Mouse (Mus musculus) liver, embryonic 14.5 days (tissue): ENCODE results near the gene Optn. TPM values are rescaled to one million over a fixed set of nuclear protein-coding genes. Genes with fewer than 3 reads are reported as not detected.
A peak's percentile ranks its signal among the peaks of the same experiment; 100 is the strongest.

Source experiments
- ATAC-seq: fragments of 200-750 bp; cut with Nextera tagmentation; 2 replicates; pipeline ENCODE4 v1.8.0; 2017; ENCODE audit warnings: moderate number of reproducible peaks, mild to moderate bottlenecking, moderate library complexity; ENCODE audit not compliant: insufficient read depth
- DNase-seq, 3 experiments: peaks; one replicate each; pipeline ENCODE4 v3.0.0-alpha.2; 2012 to 2013; ENCODE audit warnings: low read depth in 3 of 3, low spot score in 3 of 3
- H3K27ac ChIP-seq: fragments of 300-500 bp; sonication (generic); 2 replicates; pipeline ENCODE4 v1.5.1; 2014; ENCODE audit warnings: moderate library complexity, mild to moderate bottlenecking, control low read depth, inconsistent platforms
- H3K27me3 ChIP-seq: fragments of 300-500 bp; sonication (generic); 2 replicates; pipeline ENCODE4 v1.6.1; 2014; ENCODE audit warnings: mild to moderate bottlenecking, low read length, moderate library complexity; ENCODE audit not compliant: control insufficient read depth, insufficient read depth
- H3K36me3 ChIP-seq: fragments of 300-500 bp; sonication (generic); replicated peaks from 2 replicates; pipeline ENCODE4 v1.6.1; 2014; ENCODE audit warnings: low read depth; ENCODE audit not compliant: control insufficient read depth, insufficient read depth
- H3K4me1 ChIP-seq, 2 experiments: fragments of 200-500 bp in 1 of 2; fragments of 300-500 bp in 1 of 2; sonication (generic) in 1 of 2; replicated peaks; 2 replicates each; pipeline ENCODE4 v1.6.1; 2012 to 2014; ENCODE audit warnings: antibody characterized with exemption in 1 of 2, inconsistent platforms in 1 of 2, low read length in 1 of 2; ENCODE audit not compliant: control insufficient read depth in 2 of 2, insufficient read depth in 2 of 2
- H3K4me2 ChIP-seq: fragments of 300-500 bp; sonication (generic); 2 replicates; pipeline ENCODE4 v1.6.1; 2014; ENCODE audit warnings: low read depth, mild to moderate bottlenecking, control low read depth, moderate library complexity
- H3K4me3 ChIP-seq, 2 experiments: fragments of 200-500 bp in 1 of 2; fragments of 300-500 bp in 1 of 2; sonication (generic) in 1 of 2; 2 replicates each; pipeline ENCODE4 v1.5.1; 2012 to 2014; ENCODE audit warnings: low read depth in 2 of 2, low read length in 2 of 2, mild to moderate bottlenecking in 2 of 2, control low read depth in 1 of 2, inconsistent platforms in 1 of 2, moderate library complexity in 1 of 2; ENCODE audit not compliant: insufficient read depth in 1 of 2
- H3K9ac ChIP-seq: fragments of 300-500 bp; sonication (generic); replicated peaks from 2 replicates; pipeline ENCODE4 v1.6.1; 2014; ENCODE audit warnings: mild to moderate bottlenecking, control low read depth, moderate library complexity
- H3K9me3 ChIP-seq: fragments of 300-500 bp; sonication (generic); 2 replicates; pipeline ENCODE4 v1.6.1; 2016; ENCODE audit warnings: low read length, mixed read lengths; ENCODE audit not compliant: control insufficient read depth
- CTCF ChIP-seq: IDR thresholded peaks from 2 replicates; pipeline ENCODE4 v1.5.1; 2016; ENCODE audit warnings: antibody characterized with exemption, low read depth, control low read depth
- EP300 ChIP-seq: IDR thresholded peaks from 2 replicates; pipeline ENCODE4 v1.6.1; 2016; ENCODE audit warnings: antibody characterized with exemption, low read depth
- WGBS: fragments of 180-500 bp; shearing (Covaris S2); extraction: QIAGEN DNeasy Blood & Tissue Kit; methylation state at CpG from one replicate; pipeline ENCODE4 v1.1.7; 2014; ENCODE audit not compliant: insufficient replicate concordance; 5-methylcytosine and 5-hydroxymethylcytosine counted together
- polyA plus RNA-seq, 2 experiments: library from polyadenylated mRNA; depleted of rRNA in 1 of 2; stranded (reverse) in 1 of 2; unstranded in 1 of 2; fragments of >200 nt; fragmentation: Nextera tagmentation in 1 of 2; extraction: Ambion mirVana in 1 of 2; gene quantifications; 2 replicates each; pipeline versions ENCODE4 v1.2.1 to v1.2.3; 2012 to 2014

Gene Optn
- polyA plus RNA-seq, 2 experiments: 6.4 to 15.6 TPM

GRCm38 (mm10) chr2:4988826-4989424 is 74.9 kb downstream of the Optn start:
- Histone ChIP-seq H3K9ac (no peak overlapping the region), H3K4me1 (no peaks in the 10 kb centered on the region)
- no peak for ATAC-seq

GRCm38 (mm10) chr2:4987388-4988180 is 76.3 kb downstream of the Optn start:
- WGBS: 71% methylated on average over 8 of the region's 8 CpGs
- no peaks in the 10 kb centered on the region for H3K9me3 ChIP-seq

More at GRCm38 (mm10) chr2:4988826-4989424, 74.9 kb downstream of the Optn start:
- Histone ChIP-seq H3K9me3 (no peaks in the 10 kb centered on the region), H3K36me3 (peaks cover 36% of the 10 kb centered on the region), H3K27me3 (no peaks in the 10 kb centered on the region), H3K4me2 (no peak overlapping the region), H3K4me3 (no peak overlapping the region), H3K27ac (no peak overlapping the region)
- WGBS: 67% methylated on average over 11 of the region's 11 CpGs
- DNase-seq: no peak
- TF ChIP-seq CTCF (peak; percentile 38), EP300 (no peak)

DNA sequence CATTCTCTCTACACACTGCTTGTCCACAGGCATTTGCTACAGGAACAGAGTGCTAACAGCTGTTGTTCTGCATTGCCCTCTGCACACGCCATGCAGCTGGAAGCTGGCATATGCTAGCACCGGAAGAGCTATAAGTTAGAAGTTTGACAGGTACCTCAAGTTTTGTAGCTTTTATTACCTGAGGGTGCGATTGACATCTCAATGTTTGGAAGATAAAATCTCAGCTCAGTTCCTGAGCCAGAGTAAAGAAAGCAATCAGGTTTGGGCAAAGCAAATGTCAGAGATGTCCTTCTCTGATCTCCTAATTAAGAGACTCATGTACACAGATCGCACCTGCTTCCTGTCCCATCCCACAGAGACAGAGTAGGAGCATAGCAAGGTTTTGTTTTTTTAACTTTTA is 77.1 kb downstream of the Optn start:
- H3K4me3 ChIP-seq: no peak overlapping the region
- H3K27ac ChIP-seq: no peak overlapping the region
- no peaks in the 10 kb centered on the region for H3K9me3 ChIP-seq
- H3K36me3 ChIP-seq: peaks cover 20% of the 10 kb centered on the region
- H3K27me3 ChIP-seq: no peaks in the 10 kb centered on the region
- ATAC-seq (no peak), DNase-seq (no peak)
- 68% methylated on average over 4 of the region's 4 CpGs for WGBS
- no peak overlapping the region for H3K4me2 ChIP-seq
- TF ChIP-seq EP300: no peak
- TF ChIP-seq CTCF: no peak
- H3K4me1 ChIP-seq: no peaks in the 10 kb centered on the region
- no peak overlapping the region for H3K9ac ChIP-seq

More at GRCm38 (mm10) chr2:4987388-4988180, 76.3 kb downstream of the Optn start:
- no peak overlapping the region for H3K4me2 ChIP-seq
- DNase-seq (no peak), ATAC-seq (no peak)
- no peak overlapping the region for H3K9ac ChIP-seq
- H3K27ac ChIP-seq: no peak overlapping the region
- no peaks in the 10 kb centered on the region for H3K4me1 ChIP-seq
- TF ChIP-seq CTCF: no peak
- no peak for TF ChIP-seq EP300
- peaks cover 25% of the 10 kb centered on the region for H3K36me3 ChIP-seq
- no peaks in the 10 kb centered on the region for H3K27me3 ChIP-seq
- H3K4me3 ChIP-seq: no peak overlapping the region

- peaks cover 5% of the 10 kb centered on the region for H3K36me3 ChIP-seq
- no peaks in the 10 kb centered on the region for H3K4me1 ChIP-seq
- no peak for TF ChIP-seq CTCF
- TF ChIP-seq EP300: no peak
- no peaks in the 10 kb centered on the region for H3K9me3 ChIP-seq
- no peak overlapping the region for H3K27ac ChIP-seq
- ATAC-seq (no peak), DNase-seq (no peak)
- no peak overlapping the region for H3K9ac ChIP-seq
- WGBS: 70% methylated on average over 6 of the region's 6 CpGs
- H3K27me3 ChIP-seq: no peaks in the 10 kb centered on the region
- H3K4me3 ChIP-seq: no peak overlapping the region
- no peak overlapping the region for H3K4me2 ChIP-seq
These were observed 78.9 kb downstream of the Optn start for GRCm38 (mm10) chr2:4985000-4985399.

GRCm38 (mm10) chr2:4983987-4984386 is 79.9 kb downstream of the Optn start:
- 28% methylated on average over 5 of the region's 5 CpGs for WGBS
- H3K4me1 ChIP-seq: no peaks in the 10 kb centered on the region
- no peak for ATAC-seq

More at GRCm38 (mm10) chr2:4983987-4984386, 79.9 kb downstream of the Optn start:
- no peaks in the 10 kb centered on the region for H3K9me3 ChIP-seq
- TF ChIP-seq CTCF: no peak
- no peak overlapping the region for H3K9ac ChIP-seq
- no peak for DNase-seq
- H3K4me2 ChIP-seq: no peak overlapping the region
- H3K36me3 ChIP-seq: no peaks in the 10 kb centered on the region
- no peaks in the 10 kb centered on the region for H3K27me3 ChIP-seq
- no peak overlapping the region for H3K4me3 ChIP-seq
- H3K27ac ChIP-seq: no peak overlapping the region
